Mouse (Mus musculus): ENCODE results near the gene Chrnd. TPM values are rescaled to one million over a fixed set of nuclear protein-coding genes. Genes with fewer than 3 reads are reported as not detected.
A peak's percentile ranks its signal among the peaks of the same experiment; 100 is the strongest.

The Chrnd gene
- total RNA-seq, 2 experiments from 2014 or later: 2.4 to 3.2 TPM

- DNase-seq (ENCODE audit: low spot score): peak; percentile 82
Observed at GRCm38 (mm10) chr1:87227160-87227550, 36.7 kb downstream of the Chrnd start.

- DNase-seq (ENCODE audit: low spot score): no peak
Observed at GRCm38 (mm10) chr1:87230606-87231005, 40.2 kb downstream of the Chrnd start.

- DNase-seq (ENCODE audit: low spot score): no peak
Observed at GRCm38 (mm10) chr1:87232197-87232596, 41.8 kb downstream of the Chrnd start.

GRCm38 (mm10) chr1:87239056-87239455 is 48.6 kb downstream of the Chrnd start:
- DNase-seq (ENCODE audit: low spot score): no peak

GRCm38 (mm10) chr1:87243021-87243420 is 52.6 kb downstream of the Chrnd start:
- DNase-seq (ENCODE audit: low spot score): no peak

GRCm38 (mm10) chr1:87245430-87245829 is 55.0 kb downstream of the Chrnd start:
- DNase-seq (ENCODE audit: low spot score): no peak

- peak; percentile 81 for DNase-seq (ENCODE audit: low spot score)
Observed at GRCm38 (mm10) chr1:87245929-87246815, 55.8 kb downstream of the Chrnd start.

Other genes starting within 250 kb of the Chrnd start
- not detected for gene Alppl2, start 100.7 kb upstream of the Chrnd start, total RNA-seq (2021)
- gene Alpi, start 89.0 kb upstream of the Chrnd start, total RNA-seq (2021): not detected
- not detected for gene Akp3, start 65.6 kb upstream of the Chrnd start, total RNA-seq (2021)
- not detected for gene Ecel1, start 34.1 kb upstream of the Chrnd start, total RNA-seq (2021)
- gene Prss56, start 7.3 kb upstream of the Chrnd start, total RNA-seq (2021): not detected
- not detected for gene Chrng, start 14.1 kb downstream of the Chrnd start, total RNA-seq (2021)
- 10 to 100 TPM; 49.6 to 51.0 TPM for gene Eif4e2, start 23.3 kb downstream of the Chrnd start, total RNA-seq (2021)
- gene Efhd1, start 73.8 kb downstream of the Chrnd start, total RNA-seq (2021): 1 to 10 TPM; 3.4 to 6.1 TPM
- gene Gigyf2, start 136.4 kb downstream of the Chrnd start, total RNA-seq (2021): 10 to 100 TPM; 31.9 to 42.2 TPM
- gene Kcnj13, start 204.1 kb downstream of the Chrnd start, total RNA-seq (2021): under 1 TPM; 0.28 to 0.43 TPM

Data from gastrocnemius, adult 18-20 months (tissue).